Mouse (Mus musculus): ENCODE results near the gene 1700037H04Rik. TPM values are rescaled to one million over a fixed set of nuclear protein-coding genes. Genes with fewer than 3 reads are reported as not detected.

The 1700037H04Rik gene
- polyA plus RNA-seq, 2 experiments = 59.4 to 62.7 TPM

DNA sequence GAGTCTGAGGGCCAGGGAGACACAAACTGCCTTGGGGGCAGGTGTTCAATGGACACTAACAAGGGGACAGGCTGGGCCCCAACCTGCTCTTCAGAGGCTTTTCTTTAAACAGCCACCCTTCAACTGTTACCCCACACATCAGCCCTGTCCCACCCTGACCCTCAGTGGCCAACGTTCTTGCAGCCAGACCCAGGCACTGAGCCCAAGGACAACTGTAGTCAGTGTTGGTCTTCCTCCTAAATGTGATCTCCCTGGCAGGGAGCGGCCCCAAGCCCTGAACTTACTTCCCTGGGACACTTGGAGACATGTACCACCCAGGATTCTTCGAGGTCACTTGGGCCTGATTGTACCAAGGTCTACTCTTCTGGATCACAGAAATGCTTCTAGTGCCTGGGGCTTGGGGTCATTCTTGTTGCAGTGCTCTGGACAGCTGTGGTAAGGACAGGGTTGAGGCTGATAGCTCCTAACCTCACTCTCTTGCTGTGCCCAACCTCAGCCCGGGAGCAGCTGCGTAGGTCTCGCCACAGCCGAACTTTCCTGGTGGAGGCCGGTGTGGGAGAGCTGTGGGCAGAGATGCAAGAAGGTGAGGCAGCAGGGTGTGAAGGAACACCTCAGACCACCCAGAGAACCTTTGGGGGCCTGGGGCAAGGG is 18.4 kb downstream of the 1700037H04Rik start:
- no peak overlapping the region for H3K9ac ChIP-seq (ENCODE audit: low read depth, low read length, severe bottlenecking)
- no peak overlapping the region for H3K4me3 ChIP-seq (replicated peaks; ENCODE audit: low read length)
- DNase-seq (ENCODE audit: low spot score) (no peak), ATAC-seq (ENCODE audit: low FRiP score, low read depth) (no peak)
- no peaks in the 10 kb centered on the region for H3K4me1 ChIP-seq (ENCODE audit: control insufficient read depth, insufficient read depth, low read length)
- H3K36me3 ChIP-seq (ENCODE audit: control insufficient read depth, insufficient read depth, low read length) = peaks cover 95% of the 10 kb centered on the region
- H3K27ac ChIP-seq (replicated peaks; ENCODE audit: low read depth, low read length) = no peak overlapping the region
- H3K27me3 ChIP-seq (ENCODE audit: control insufficient read depth, insufficient read depth, low read length) = no peaks in the 10 kb centered on the region
- H3K9me3 ChIP-seq (ENCODE audit: control insufficient read depth, low read length) = no peaks in the 10 kb centered on the region
- no peak for TF ChIP-seq POLR2A (IDR thresholded peaks at IDR 0.05; ENCODE audit: borderline replicate concordance, extremely low read depth, insufficient read depth, insufficient read length)
- WGBS = 96% methylated on average over 8 of the region's 8 CpGs
- H3K4me2 ChIP-seq (replicated peaks; ENCODE audit: low read depth, low read length, severe bottlenecking) = no peak overlapping the region

DNA sequence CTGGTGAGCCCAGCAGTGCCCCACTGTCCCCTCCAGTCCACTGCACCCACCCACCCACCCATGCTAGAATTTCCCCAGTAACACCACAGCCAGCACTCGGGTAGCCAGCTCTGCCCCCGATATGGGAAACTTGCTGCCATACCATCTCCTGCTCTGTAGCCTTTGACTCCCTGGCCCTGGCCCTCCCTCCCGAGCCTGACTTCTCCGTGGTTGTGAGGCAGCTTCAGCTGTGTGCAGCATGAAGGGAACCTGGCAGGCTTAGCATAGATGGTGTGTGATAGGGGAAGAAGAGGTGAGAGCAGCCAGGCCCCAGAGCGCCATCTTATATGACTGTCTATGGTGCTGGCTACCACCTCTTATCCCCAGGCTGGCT is 19.4 kb downstream of the 1700037H04Rik start:
- Histone ChIP-seq H3K27ac (replicated peaks; ENCODE audit: low read depth, low read length) (no peak overlapping the region), H3K27me3 (ENCODE audit: control insufficient read depth, insufficient read depth, low read length) (no peaks in the 10 kb centered on the region), H3K9me3 (ENCODE audit: control insufficient read depth, low read length) (no peaks in the 10 kb centered on the region), H3K4me1 (ENCODE audit: control insufficient read depth, insufficient read depth, low read length) (no peaks in the 10 kb centered on the region), H3K9ac (ENCODE audit: low read depth, low read length, severe bottlenecking) (no peak overlapping the region), H3K4me3 (replicated peaks; ENCODE audit: low read length) (no peak overlapping the region), H3K36me3 (ENCODE audit: control insufficient read depth, insufficient read depth, low read length) (peaks cover 94% of the 10 kb centered on the region), H3K4me2 (replicated peaks; ENCODE audit: low read depth, low read length, severe bottlenecking) (no peak overlapping the region)
- TF ChIP-seq POLR2A (IDR thresholded peaks at IDR 0.05; ENCODE audit: borderline replicate concordance, extremely low read depth, insufficient read depth, insufficient read length) = no peak
- ATAC-seq (ENCODE audit: low FRiP score, low read depth) = no peak
- WGBS = 71% methylated on average over 3 of the region's 5 CpGs
- DNase-seq (ENCODE audit: low spot score) = no peak

DNA sequence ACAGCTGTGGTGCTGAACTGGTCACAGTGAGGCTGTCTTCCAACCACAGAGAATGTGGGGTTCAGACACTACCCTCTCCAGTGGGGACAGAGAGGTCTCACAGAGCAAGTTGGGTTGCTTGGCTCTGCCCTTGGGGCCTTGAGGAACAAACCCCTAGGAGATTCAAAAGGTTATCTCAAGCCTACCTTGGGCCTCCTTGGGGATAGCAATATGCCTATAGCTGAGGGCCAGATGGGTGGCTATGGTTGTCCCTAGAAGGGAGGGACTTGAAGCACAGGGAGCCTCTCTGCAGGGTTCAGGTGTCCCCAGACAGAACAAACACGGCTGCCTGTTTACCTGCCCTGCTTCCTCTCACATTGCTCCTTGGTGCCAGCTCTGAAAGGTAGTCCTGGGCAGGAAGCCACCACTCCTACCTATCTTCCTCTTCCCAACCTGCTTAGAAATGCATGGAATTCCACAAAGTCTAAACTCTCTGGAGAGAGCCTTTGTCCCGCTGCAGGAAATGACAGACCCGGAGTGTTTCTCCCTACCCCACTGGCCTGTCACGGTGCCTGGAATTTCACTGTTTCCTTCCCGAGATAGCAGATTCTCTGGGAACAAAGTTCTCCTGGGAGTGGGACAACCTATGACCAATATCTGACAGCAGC is 19.9 kb downstream of the 1700037H04Rik start:
- H3K27ac ChIP-seq (replicated peaks; ENCODE audit: low read depth, low read length) = no peak overlapping the region
- H3K9ac ChIP-seq (ENCODE audit: low read depth, low read length, severe bottlenecking) = no peak overlapping the region
- no peak overlapping the region for H3K4me3 ChIP-seq (replicated peaks; ENCODE audit: low read length)
- no peaks in the 10 kb centered on the region for H3K4me1 ChIP-seq (ENCODE audit: control insufficient read depth, insufficient read depth, low read length)
- peaks cover 94% of the 10 kb centered on the region for H3K36me3 ChIP-seq (ENCODE audit: control insufficient read depth, insufficient read depth, low read length)
- H3K9me3 ChIP-seq (ENCODE audit: control insufficient read depth, low read length) = no peaks in the 10 kb centered on the region
- H3K4me2 ChIP-seq (replicated peaks; ENCODE audit: low read depth, low read length, severe bottlenecking) = no peak overlapping the region
- DNase-seq (ENCODE audit: low spot score) = no peak
- ATAC-seq (ENCODE audit: low FRiP score, low read depth) = no peak
- WGBS = 49% methylated on average over 5 of the region's 5 CpGs
- H3K27me3 ChIP-seq (ENCODE audit: control insufficient read depth, insufficient read depth, low read length) = no peaks in the 10 kb centered on the region
- no peak for TF ChIP-seq POLR2A (IDR thresholded peaks at IDR 0.05; ENCODE audit: borderline replicate concordance, extremely low read depth, insufficient read depth, insufficient read length)

DNA sequence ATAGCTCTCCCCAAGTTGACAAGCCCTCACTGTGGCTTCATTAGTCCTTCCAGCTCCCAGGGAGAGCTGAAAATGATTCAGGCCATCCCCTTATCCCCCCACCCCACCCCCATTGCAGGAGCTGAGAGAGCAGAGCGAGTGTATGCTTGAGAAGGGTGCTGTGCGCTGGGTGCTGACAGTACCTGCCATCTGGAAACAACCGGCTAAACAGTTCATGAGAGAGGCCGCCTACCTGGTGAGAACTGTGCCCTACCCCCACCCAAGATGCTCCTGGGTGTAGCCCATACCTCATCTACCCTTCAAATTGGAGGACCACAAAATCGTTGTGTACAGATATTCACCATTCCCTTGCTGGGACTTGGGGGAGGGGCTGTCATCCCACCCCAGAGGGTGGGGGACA is 20.6 kb downstream of the 1700037H04Rik start:
- Histone ChIP-seq H3K4me2 (replicated peaks; ENCODE audit: low read depth, low read length, severe bottlenecking) (no peak overlapping the region), H3K9ac (ENCODE audit: low read depth, low read length, severe bottlenecking) (no peak overlapping the region), H3K4me3 (replicated peaks; ENCODE audit: low read length) (no peak overlapping the region), H3K9me3 (ENCODE audit: control insufficient read depth, low read length) (no peaks in the 10 kb centered on the region), H3K27ac (replicated peaks; ENCODE audit: low read depth, low read length) (no peak overlapping the region), H3K36me3 (ENCODE audit: control insufficient read depth, insufficient read depth, low read length) (peaks cover 95% of the 10 kb centered on the region), H3K27me3 (ENCODE audit: control insufficient read depth, insufficient read depth, low read length) (no peaks in the 10 kb centered on the region), H3K4me1 (ENCODE audit: control insufficient read depth, insufficient read depth, low read length) (no peaks in the 10 kb centered on the region)
- no peak for TF ChIP-seq POLR2A (IDR thresholded peaks at IDR 0.05; ENCODE audit: borderline replicate concordance, extremely low read depth, insufficient read depth, insufficient read length)
- ATAC-seq (ENCODE audit: low FRiP score, low read depth) (no peak), DNase-seq (ENCODE audit: low spot score) (no peak)
- WGBS = 89% methylated on average over 5 of the region's 5 CpGs

DNA sequence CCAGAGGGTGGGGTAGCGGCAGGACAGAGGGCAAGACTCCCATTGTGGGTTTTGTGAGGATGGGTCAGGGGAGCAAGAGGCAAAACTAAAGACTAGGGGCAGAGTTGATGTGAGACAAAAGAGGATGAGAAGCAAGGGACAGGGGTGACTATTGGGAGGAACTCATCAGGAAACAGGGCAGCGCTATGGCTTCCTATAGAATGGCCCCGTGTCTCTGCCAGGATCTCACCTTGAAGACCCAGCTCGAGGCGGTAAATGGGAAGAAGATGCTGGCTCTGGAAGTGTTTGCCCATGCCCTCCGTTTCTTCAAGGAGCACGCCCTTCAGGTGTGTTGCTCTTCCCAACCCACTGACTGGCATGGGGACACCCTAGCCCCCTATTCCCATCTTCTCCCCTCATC is 21.1 kb downstream of the 1700037H04Rik start:
- Histone ChIP-seq H3K4me1 (ENCODE audit: control insufficient read depth, insufficient read depth, low read length) (no peaks in the 10 kb centered on the region), H3K27ac (replicated peaks; ENCODE audit: low read depth, low read length) (no peak overlapping the region), H3K27me3 (ENCODE audit: control insufficient read depth, insufficient read depth, low read length) (no peaks in the 10 kb centered on the region), H3K9ac (ENCODE audit: low read depth, low read length, severe bottlenecking) (no peak overlapping the region), H3K36me3 (ENCODE audit: control insufficient read depth, insufficient read depth, low read length) (peaks cover 96% of the 10 kb centered on the region), H3K9me3 (ENCODE audit: control insufficient read depth, low read length) (no peaks in the 10 kb centered on the region), H3K4me3 (replicated peaks; ENCODE audit: low read length) (no peak overlapping the region), H3K4me2 (replicated peaks; ENCODE audit: low read depth, low read length, severe bottlenecking) (no peak overlapping the region)
- TF ChIP-seq POLR2A (IDR thresholded peaks at IDR 0.05; ENCODE audit: borderline replicate concordance, extremely low read depth, insufficient read depth, insufficient read length) = no peak
- ATAC-seq (ENCODE audit: low FRiP score, low read depth) (no peak), DNase-seq (ENCODE audit: low spot score) (no peak)
- WGBS = 94% methylated on average over 7 of the region's 7 CpGs
